Mouse (Mus musculus): ENCODE measurements around the gene Mfsd14a. TPM values are rescaled to one million over a fixed set of nuclear protein-coding genes. Genes with fewer than 3 reads are reported as not detected.
"Not testable (repeated sequence)": the region's sequence is repeated elsewhere in the genome, so short reads cannot be mapped to it uniquely, and the experiment has no call there.

The Mfsd14a gene
- polyA plus RNA-seq, 2 experiments: 15.5 to 33.0 TPM

DNA sequence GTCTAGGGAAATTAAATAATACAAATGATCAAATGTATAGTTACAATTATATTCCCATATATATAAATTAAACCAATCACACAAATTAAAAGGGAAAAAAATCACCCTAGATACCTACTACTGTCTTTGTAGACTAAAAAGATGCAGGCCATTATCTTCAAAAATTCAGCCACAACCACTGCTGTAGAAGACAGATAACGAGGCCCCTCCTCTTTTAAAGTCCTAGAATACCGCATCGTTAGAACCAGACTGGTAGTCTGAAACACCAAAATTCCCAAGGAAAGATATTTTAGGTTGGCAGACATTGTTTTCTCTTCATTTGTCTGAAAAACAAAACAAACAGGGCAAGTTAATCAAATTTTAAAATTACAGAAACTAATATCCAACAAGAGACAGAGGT, 31.8 kb upstream of the Mfsd14a start:
- Histone ChIP-seq H3K36me3 (replicated peaks; ENCODE audit: control insufficient read depth, insufficient read depth, low read depth) (peaks cover 8% of the 10 kb centered on the region), H3K4me1 (replicated peaks; ENCODE audit: control insufficient read depth in 2 of 2, insufficient read depth in 2 of 2, low read length in 1 of 2) (peaks cover 31 to 32% of the 10 kb centered on the region in 2 experiments), H3K4me2 (ENCODE audit: low read depth) (peak overlapping the region; percentile 77), H3K4me3 (ENCODE audit: insufficient read depth in 1 of 2, low read depth in 2 of 2, low read length in 2 of 2) (peak overlapping the region; percentile 27 to 36; a peak in 3 of 4 replicates), H3K27me3 (ENCODE audit: control insufficient read depth, insufficient read depth, low read length) (no peaks in the 10 kb centered on the region), H3K9ac (replicated peaks) (peak overlapping the region; percentile 69), H3K27ac (peak overlapping the region; percentile 97), H3K9me3 (ENCODE audit: control insufficient read depth, low read length) (no peaks in the 10 kb centered on the region)
- peak; percentile 84 to 90 (median 89) for DNase-seq (ENCODE audit: low read depth in 3 of 3, low spot score in 3 of 3)
- 11% methylated on average over 3 of the region's 3 CpGs for WGBS (ENCODE audit: insufficient replicate concordance)
- peak; percentile 90 for ATAC-seq (ENCODE audit: insufficient read depth)
- no peak for TF ChIP-seq CTCF (IDR thresholded peaks at IDR 0.05; ENCODE audit: low read depth)
- peak; percentile 92 for TF ChIP-seq EP300 (IDR thresholded peaks at IDR 0.05; ENCODE audit: low read depth)

GRCm38 (mm10) chr3:116681160-116681559, 18.7 kb upstream of the Mfsd14a start, which contains the start of gene Gm43191:
Gm43191 (minus strand) TSS chr3:116681260.
- Histone ChIP-seq H3K4me2 (ENCODE audit: low read depth) (no peak within 1 kb of the TSS), H3K9me3 (ENCODE audit: control insufficient read depth, low read length) (no peaks in the 10 kb centered on the region), H3K27me3 (ENCODE audit: control insufficient read depth, insufficient read depth, low read length) (no peaks in the 10 kb centered on the region), H3K9ac (replicated peaks) (no peak within 1 kb of the TSS), H3K4me3 (ENCODE audit: insufficient read depth in 1 of 2, low read depth in 2 of 2, low read length in 2 of 2) (no peak within 1 kb of the TSS), H3K4me1 (replicated peaks; ENCODE audit: control insufficient read depth in 2 of 2, insufficient read depth in 2 of 2, low read length in 1 of 2) (no peaks in the 10 kb centered on the region), H3K36me3 (replicated peaks; ENCODE audit: control insufficient read depth, insufficient read depth, low read depth) (no peaks in the 10 kb centered on the region; the same call in 1 of the 2 replicates), H3K27ac (no peak within 1 kb of the TSS)
- DNase-seq (ENCODE audit: low read depth in 3 of 3, low spot score in 3 of 3): no peak
- TF ChIP-seq CTCF (IDR thresholded peaks at IDR 0.05; ENCODE audit: low read depth) (no peak), EP300 (IDR thresholded peaks at IDR 0.05; ENCODE audit: low read depth) (no peak)
- WGBS (ENCODE audit: insufficient replicate concordance): 81% methylated on average over 1 of the region's 1 CpGs
- no peak for ATAC-seq (ENCODE audit: insufficient read depth)

DNA sequence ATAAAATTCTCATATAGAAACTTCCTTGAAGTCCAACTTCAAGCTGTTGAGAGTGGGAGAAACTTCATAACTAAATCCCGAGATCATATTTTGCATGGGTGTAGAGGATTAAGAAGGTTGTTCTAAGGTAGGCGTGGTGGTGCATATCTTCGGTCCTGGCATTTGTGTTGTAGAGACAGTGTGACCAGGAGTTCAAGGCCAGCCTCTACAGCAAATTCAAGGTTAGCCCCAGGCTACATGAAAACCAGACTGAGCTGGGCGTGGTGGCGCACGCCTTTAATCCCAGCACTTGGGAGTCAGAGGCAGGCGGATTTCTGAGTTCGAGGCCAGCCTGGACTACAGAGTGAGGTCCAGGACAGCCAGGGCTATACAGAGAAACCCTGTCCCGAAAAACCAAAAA, 1.8 kb upstream of the Mfsd14a start:
- not testable (repeated sequence) for H3K9me3 ChIP-seq (ENCODE audit: control insufficient read depth, low read length); ATAC-seq (ENCODE audit: insufficient read depth); H3K4me3 ChIP-seq (ENCODE audit: insufficient read depth in 1 of 2, low read depth in 2 of 2, low read length in 2 of 2); H3K4me2 ChIP-seq (ENCODE audit: low read depth); H3K27me3 ChIP-seq (ENCODE audit: control insufficient read depth, insufficient read depth, low read length); H3K36me3 ChIP-seq (replicated peaks; ENCODE audit: control insufficient read depth, insufficient read depth, low read depth); DNase-seq (ENCODE audit: low read depth in 3 of 3, low spot score in 3 of 3); H3K9ac ChIP-seq (replicated peaks); H3K27ac ChIP-seq
- WGBS (ENCODE audit: insufficient replicate concordance): 89% methylated on average over 9 of the region's 9 CpGs
- peaks cover 24% of the 10 kb centered on the region in 2 experiments for H3K4me1 ChIP-seq (replicated peaks; ENCODE audit: control insufficient read depth in 2 of 2, insufficient read depth in 2 of 2, low read length in 1 of 2)

DNA sequence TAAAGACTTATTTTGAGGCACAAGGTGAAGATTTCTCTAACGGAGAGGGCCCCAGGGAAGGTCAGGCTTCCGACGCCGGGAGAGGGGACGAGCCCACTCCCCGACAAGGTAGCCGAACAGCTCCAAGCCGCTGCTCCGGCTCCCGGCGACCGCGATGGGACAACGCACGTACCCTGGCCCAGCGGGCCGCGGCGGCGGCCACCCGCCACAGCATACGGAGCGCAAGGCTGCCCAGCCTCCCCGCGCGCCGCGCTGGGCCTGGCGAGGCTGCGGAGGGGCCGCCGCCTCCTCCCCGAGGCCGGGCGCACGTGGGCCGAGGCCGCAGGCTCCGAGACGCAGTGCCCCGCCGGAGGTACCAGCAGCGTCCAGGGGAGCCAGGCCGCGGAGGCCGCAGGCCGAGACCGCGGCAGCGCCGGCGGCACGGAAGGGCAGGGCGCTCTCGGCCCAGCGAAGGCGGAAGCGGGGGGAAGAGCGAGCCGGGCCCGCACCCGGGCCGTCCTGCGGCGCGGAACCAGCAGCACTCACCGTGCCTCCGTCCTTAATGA, 535 bp downstream of the Mfsd14a start:
- Histone ChIP-seq H3K4me1 (replicated peaks; ENCODE audit: control insufficient read depth in 2 of 2, insufficient read depth in 2 of 2, low read length in 1 of 2) (peaks cover 24 to 35% of the 10 kb centered on the region in 2 experiments), H3K4me3 (ENCODE audit: insufficient read depth in 1 of 2, low read depth in 2 of 2, low read length in 2 of 2) (peak overlapping the region; percentile 76 to 88), H3K27me3 (ENCODE audit: control insufficient read depth, insufficient read depth, low read length) (no peaks in the 10 kb centered on the region), H3K27ac (peak overlapping the region; percentile 68), H3K4me2 (ENCODE audit: low read depth) (peak overlapping the region; percentile 74), H3K9me3 (ENCODE audit: control insufficient read depth, low read length) (no peaks in the 10 kb centered on the region), H3K9ac (replicated peaks) (peak overlapping the region; percentile 89), H3K36me3 (replicated peaks; ENCODE audit: control insufficient read depth, insufficient read depth, low read depth) (no peaks in the 10 kb centered on the region)
- ATAC-seq (ENCODE audit: insufficient read depth) (peak; percentile 80), DNase-seq (ENCODE audit: low read depth in 3 of 3, low spot score in 3 of 3) (peak; percentile 30 to 36 (median 30))
- under 1% methylated on average over 65 of the region's 68 CpGs for WGBS (ENCODE audit: insufficient replicate concordance)
- TF ChIP-seq CTCF (IDR thresholded peaks at IDR 0.05; ENCODE audit: low read depth) (no peak), EP300 (IDR thresholded peaks at IDR 0.05; ENCODE audit: low read depth) (no peak)

DNA sequence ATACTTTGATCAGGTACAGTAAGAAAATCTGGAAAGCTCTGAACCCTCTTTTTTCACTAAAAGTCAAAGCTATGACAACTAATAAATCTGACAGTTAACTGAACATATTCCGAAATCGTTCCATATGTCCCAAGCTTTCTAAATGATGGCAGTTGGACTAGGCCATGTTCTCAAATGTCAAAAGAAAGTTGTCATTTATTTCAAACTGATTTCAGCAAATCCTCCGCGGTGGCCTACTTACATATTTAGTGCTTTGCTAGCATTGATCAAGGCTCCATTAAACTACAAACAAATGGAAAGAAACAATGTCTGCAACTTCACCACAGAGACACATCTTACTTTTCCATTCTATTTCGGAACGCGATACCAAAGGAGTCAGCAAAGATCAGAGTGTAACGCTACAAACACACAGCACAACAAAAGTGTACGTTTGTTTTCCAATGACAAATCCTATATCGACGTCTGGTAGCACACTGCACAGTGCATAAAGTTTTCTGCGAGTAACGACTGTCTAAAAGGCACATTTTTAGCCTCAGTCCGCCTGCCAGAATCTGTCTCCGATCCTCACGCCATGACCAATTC, 1.1 kb downstream of the Mfsd14a start:
- no peaks in the 10 kb centered on the region for H3K9me3 ChIP-seq (ENCODE audit: control insufficient read depth, low read length)
- ATAC-seq (ENCODE audit: insufficient read depth): no peak
- DNase-seq (ENCODE audit: low read depth in 3 of 3, low spot score in 3 of 3): no peak
- peak overlapping the region; percentile 74 for H3K4me2 ChIP-seq (ENCODE audit: low read depth)
- peak overlapping the region; percentile 68 for H3K27ac ChIP-seq
- H3K9ac ChIP-seq (replicated peaks): peak overlapping the region; percentile 89
- WGBS (ENCODE audit: insufficient replicate concordance): 5% methylated on average over 16 of the region's 16 CpGs
- TF ChIP-seq CTCF (IDR thresholded peaks at IDR 0.05; ENCODE audit: low read depth) (no peak), EP300 (IDR thresholded peaks at IDR 0.05; ENCODE audit: low read depth) (no peak)
- no peaks in the 10 kb centered on the region for H3K36me3 ChIP-seq (replicated peaks; ENCODE audit: control insufficient read depth, insufficient read depth, low read depth)
- peak overlapping the region; percentile 76 to 88 for H3K4me3 ChIP-seq (ENCODE audit: insufficient read depth in 1 of 2, low read depth in 2 of 2, low read length in 2 of 2)
- H3K27me3 ChIP-seq (ENCODE audit: control insufficient read depth, insufficient read depth, low read length): no peaks in the 10 kb centered on the region
- peaks cover 24 to 35% of the 10 kb centered on the region in 2 experiments for H3K4me1 ChIP-seq (replicated peaks; ENCODE audit: control insufficient read depth in 2 of 2, insufficient read depth in 2 of 2, low read length in 1 of 2)
